Mouse (Mus musculus) right cerebral cortex, adult 2 months (tissue): ENCODE measurements at regions not wholly inside any gene's neighbourhood (a gene's known extent, or its start where the extent isn't known, plus 50 kb on each side); places are given as distances from the start of the nearest gene placed in this dataset.
A peak's percentile ranks its signal among the peaks of the same experiment; 100 is the strongest.

Experiments
- DNase-seq, 2 experiments: peaks; one replicate each; pipeline ENCODE4 v3.0.0; 2021 to 2022; ENCODE audit warnings: low spot score in 2 of 2

GRCm38 (mm10) chr14:88410722-88411437 is 60.3 kb downstream of the Pcdh20 start:
- DNase-seq = no peak

GRCm38 (mm10) chr14:88399270-88399669 is 71.9 kb downstream of the Pcdh20 start:
- no peak for DNase-seq

- peak in 1 of 2 experiments; percentile 11 for DNase-seq
Measured at GRCm38 (mm10) chr14:88397187-88397586, 74.0 kb downstream of the Pcdh20 start.

- no peak for DNase-seq
Measured at GRCm38 (mm10) chr14:88395016-88395415, 76.2 kb downstream of the Pcdh20 start.

- no peak for DNase-seq
Measured at GRCm38 (mm10) chr14:88384553-88384952, 86.6 kb downstream of the Pcdh20 start.

GRCm38 (mm10) chr14:88347177-88347576 is 124.0 kb downstream of the Pcdh20 start:
- peak; percentile 51 to 61 for DNase-seq

GRCm38 (mm10) chr14:88337304-88337703 is 133.9 kb downstream of the Pcdh20 start:
- no peak for DNase-seq

GRCm38 (mm10) chr14:88330613-88331012 is 140.6 kb downstream of the Pcdh20 start:
- DNase-seq = no peak

- DNase-seq = no peak
Measured at GRCm38 (mm10) chr14:88326411-88326810, 144.8 kb downstream of the Pcdh20 start.

GRCm38 (mm10) chr14:88278327-88278726 is 192.9 kb downstream of the Pcdh20 start:
- no peak for DNase-seq

GRCm38 (mm10) chr14:88264771-88265170 is 206.4 kb downstream of the Pcdh20 start:
- no peak for DNase-seq

- DNase-seq = no peak
Measured at GRCm38 (mm10) chr14:88259034-88259433, 212.2 kb downstream of the Pcdh20 start.

GRCm38 (mm10) chr14:88255131-88255530 is 216.1 kb downstream of the Pcdh20 start:
- no peak for DNase-seq
